ENCODE assay signal across 15 mouse cellular contexts in genomic region chr2:85131226-85131625, GRCm38 (mm10). TPM values are rescaled to one million over a fixed set of nuclear protein-coding genes. Genes with fewer than 3 reads are reported as not detected.
DNase-seq lines count a peak whose midpoint lies in the region; ATAC-seq and TF ChIP-seq lines count a peak whose summit lies in the region.
"Had no signal": no experiment of that assay in that cellular context is flagged by ENCODE, and none has a peak within 500 bp of the region (broad histone marks: within the 10 kb centered on the region; RNA-seq: fewer than 3 reads in every experiment).

No protein-coding gene starts in this region.

- 0 out of 2 replicates have a peak overlapping the region, but pooled peaks have one; percentile 41 for H3K27ac ChIP-seq in heart, embryonic 11.5 days (ENCODE audit: low read depth, low read length)
- H3K27ac ChIP-seq in lung, embryonic 15.5 days: peak overlapping the region; percentile 79
- H3K27ac ChIP-seq in liver, embryonic 13.5 days: peak overlapping the region; percentile 29; the same call in 1 of the 2 replicates
- H3K27ac ChIP-seq in intestine, postnatal 0 days (ENCODE audit: low read depth, low read length): no peak overlapping the region
- H3K27ac ChIP-seq: embryonic facial prominence, embryonic 12.5 days; forebrain, embryonic 13.5 days had no signal

- H3K9ac ChIP-seq in heart, embryonic 11.5 days (ENCODE audit: low read depth, low read length): no peak overlapping the region
- no peak overlapping the region for H3K9ac ChIP-seq in lung, embryonic 15.5 days
- H3K9ac ChIP-seq in liver, embryonic 13.5 days: no peak overlapping the region
- no peak overlapping the region for H3K9ac ChIP-seq in intestine, postnatal 0 days (ENCODE audit: low read depth, low read length)
- H3K9ac ChIP-seq: embryonic facial prominence, embryonic 12.5 days; forebrain, embryonic 13.5 days had no signal

- no peaks in the 10 kb centered on the region for H3K36me3 ChIP-seq in heart, embryonic 11.5 days (ENCODE audit: control insufficient read depth, insufficient read depth, low read length)
- H3K36me3 ChIP-seq in lung, embryonic 15.5 days: no peaks in the 10 kb centered on the region
- no peaks in the 10 kb centered on the region for H3K36me3 ChIP-seq in liver, embryonic 13.5 days
- no peaks in the 10 kb centered on the region for H3K36me3 ChIP-seq in intestine, postnatal 0 days (ENCODE audit: control insufficient read depth, insufficient read depth)
- H3K36me3 ChIP-seq: embryonic facial prominence, embryonic 12.5 days had no signal

- ATAC-seq in heart, embryonic 11.5 days (replicated peaks; ENCODE audit: insufficient number of reproducible peaks, low FRiP score, low TSS enrichment): no peak
- ATAC-seq in lung, embryonic 15.5 days (ENCODE audit: borderline replicate concordance, extremely low read depth, low FRiP score, low TSS enrichment): no peak
- peak; percentile 31 for ATAC-seq in common myeloid progenitor, adult 5-6 weeks (replicated peaks; ENCODE audit: low read depth, poor library complexity, severe bottlenecking)
- ATAC-seq in liver, embryonic 13.5 days (ENCODE audit: low read depth): peak; percentile 82
- no peak for ATAC-seq in intestine, postnatal 0 days

- no peak for TF ChIP-seq CTCF in intestine, postnatal 0 days (IDR thresholded peaks at IDR 0.05; ENCODE audit: low read depth)

- no peaks in the 10 kb centered on the region for H3K27me3 ChIP-seq in heart, embryonic 11.5 days (ENCODE audit: control insufficient read depth, insufficient read depth, low read length)
- H3K27me3 ChIP-seq in lung, embryonic 15.5 days: no peaks in the 10 kb centered on the region
- H3K27me3 ChIP-seq in liver, embryonic 13.5 days: peaks cover 12% of the 10 kb centered on the region; the same call in 1 of the 2 replicates
- H3K27me3 ChIP-seq in intestine, postnatal 0 days (replicated peaks; ENCODE audit: control insufficient read depth, insufficient read depth, low read length): no peaks in the 10 kb centered on the region
- H3K27me3 ChIP-seq: embryonic facial prominence, embryonic 12.5 days; forebrain, embryonic 13.5 days had no signal

- DNase-seq in heart, postnatal 25 days (ENCODE audit: low spot score): no peak
- DNase-seq in lung, postnatal 25 days (ENCODE audit: low spot score): no peak
- DNase-seq in liver, embryonic 13.5 days: no peak
- DNase-seq in spleen, postnatal 10 days (ENCODE audit: low spot score in 2 of 2): no peak
- DNase-seq: adrenal gland, postnatal 10 days; cerebellum, postnatal 14 days; lung, postnatal 14 days had no signal

- H3K4me2 ChIP-seq in heart, embryonic 11.5 days: no peak overlapping the region
- no peak overlapping the region for H3K4me2 ChIP-seq in lung, embryonic 15.5 days
- H3K4me2 ChIP-seq in liver, embryonic 13.5 days: peak overlapping the region; percentile 23
- H3K4me2 ChIP-seq in intestine, postnatal 0 days (replicated peaks; ENCODE audit: low read depth): no peak overlapping the region
- H3K4me2 ChIP-seq: embryonic facial prominence, embryonic 12.5 days; forebrain, embryonic 13.5 days had no signal

- 5% methylated on average over 2 of the region's 2 CpGs for WGBS in heart, embryonic 11.5 days (ENCODE audit: insufficient replicate concordance)
- 11% methylated on average over 2 of the region's 2 CpGs for WGBS in lung, embryonic 15.5 days
- 8% methylated on average over 2 of the region's 2 CpGs for WGBS in liver, embryonic 13.5 days (ENCODE audit: insufficient replicate concordance)
- 16% methylated on average over 2 of the region's 2 CpGs for WGBS in intestine, postnatal 0 days

- no peaks in the 10 kb centered on the region for H3K9me3 ChIP-seq in heart, embryonic 11.5 days (replicated peaks; ENCODE audit: control insufficient read depth, low read length)
- H3K9me3 ChIP-seq in lung, embryonic 15.5 days: no peaks in the 10 kb centered on the region
- H3K9me3 ChIP-seq in liver, embryonic 13.5 days (replicated peaks): no peaks in the 10 kb centered on the region
- no peaks in the 10 kb centered on the region for H3K9me3 ChIP-seq in intestine, postnatal 0 days (ENCODE audit: control insufficient read depth)
- H3K9me3 ChIP-seq: embryonic facial prominence, embryonic 12.5 days; forebrain, embryonic 13.5 days had no signal

- intact Hi-C loops in heart, postnatal 25 days (cut with DNase I): no loop called here

- peaks cover 19% of the 10 kb centered on the region for H3K4me1 ChIP-seq in heart, embryonic 11.5 days (ENCODE audit: control insufficient read depth, insufficient read depth, low read length)
- H3K4me1 ChIP-seq in lung, embryonic 15.5 days: peaks cover 15% of the 10 kb centered on the region; the same call in 1 of the 2 replicates
- peaks cover 29% of the 10 kb centered on the region for H3K4me1 ChIP-seq in liver, embryonic 13.5 days (replicated peaks)
- H3K4me1 ChIP-seq in intestine, postnatal 0 days (replicated peaks; ENCODE audit: control insufficient read depth, insufficient read depth, low read length): no peaks in the 10 kb centered on the region; the same call in 1 of the 2 replicates
- H3K4me1 ChIP-seq: embryonic facial prominence, embryonic 12.5 days; forebrain, embryonic 13.5 days had no signal

- H3K4me3 ChIP-seq in heart, embryonic 11.5 days (ENCODE audit: low read depth, low read length): no peak overlapping the region
- no peak overlapping the region for H3K4me3 ChIP-seq in lung, embryonic 15.5 days
- H3K4me3 ChIP-seq in liver, embryonic 13.5 days (replicated peaks): no peak overlapping the region
- H3K4me3 ChIP-seq in intestine, postnatal 0 days (ENCODE audit: low read depth, low read length): no peak overlapping the region
- H3K4me3 ChIP-seq: embryonic facial prominence, embryonic 12.5 days; forebrain, embryonic 13.5 days had no signal

RNA-seq across cellular contexts. Expression of gene Aplnr, which starts 4.8 kb away (rescaled TPM):
- 8.9 and 9.7 TPM in 2 replicates for polyA plus RNA-seq in heart, embryonic 11.5 days (2014; fragmentation: Nextera tagmentation; extraction: Ambion mirVana)
- total RNA-seq in heart, postnatal 25 days (2021): 10 to 100 TPM; 48.6 to 54.3 TPM
- 181 and 184 TPM in 2 replicates for polyA plus RNA-seq in lung, embryonic 15.5 days (2015; fragmentation: Nextera tagmentation; extraction: Ambion mirVana)
- total RNA-seq in common myeloid progenitor, adult 5-6 weeks (2017): 0.14 and 0.29 TPM in 2 replicates
- polyA plus RNA-seq in liver, embryonic 13.5 days (2015; fragmentation: Nextera tagmentation; extraction: Ambion mirVana): 2.0 and 2.4 TPM in 2 replicates
- polyA plus RNA-seq in intestine, postnatal 0 days (2015; fragmentation: Nextera tagmentation; extraction: Ambion mirVana): 22.9 and 26.6 TPM in 2 replicates
- total RNA-seq: MEL had no signal
- polyA plus RNA-seq: C2C12 had no signal

Comparison
In these comparisons a context has a peak if more than half of its experiments do, and no peak if none do; other contexts are left out.
1. ATAC-seq: peak in common myeloid progenitor, adult 5-6 weeks (single experiment) and liver, embryonic 13.5 days (single experiment); none in heart, embryonic 11.5 days (single experiment), lung, embryonic 15.5 days (single experiment) and intestine, postnatal 0 days (single experiment).